Comparison of ENCODE assay signal across 8 mouse cellular contexts in genomic region chr1:191224302-191224980, GRCm38 (mm10). TPM values are rescaled to one million over a fixed set of nuclear protein-coding genes. Genes with fewer than 3 reads are reported as not detected.
A peak's percentile ranks its signal among the peaks of the same experiment; 100 is the strongest.
DNase-seq lines count a peak whose midpoint lies in the region; ATAC-seq and TF ChIP-seq lines count a peak whose summit lies in the region.

No protein-coding gene starts in this region.

- peaks cover 18% of the 10 kb centered on the region for H3K4me1 ChIP-seq in E14TG2a.4 (replicated peaks; ENCODE audit: low read depth, low read length)
- H3K4me1 ChIP-seq in forebrain, embryonic 13.5 days = peaks cover 19% of the 10 kb centered on the region
- H3K4me1 ChIP-seq in neural tube, embryonic 15.5 days = peaks cover 19% of the 10 kb centered on the region

- peak overlapping the region; percentile 83 for H3K9ac ChIP-seq in forebrain, embryonic 13.5 days
- H3K9ac ChIP-seq in neural tube, embryonic 15.5 days (replicated peaks) = peak overlapping the region; percentile 74

- no peak for TF ChIP-seq CTCF in E14TG2a.4 (conservative IDR thresholded peaks at IDR 0.05; ENCODE audit: low read length)

- 2% methylated on average over 57 of the region's 57 CpGs for WGBS in forebrain, embryonic 13.5 days
- WGBS in neural tube, embryonic 15.5 days = 2% methylated on average over 57 of the region's 57 CpGs

- H3K27ac ChIP-seq in forebrain, embryonic 13.5 days = no peak overlapping the region
- H3K27ac ChIP-seq in neural tube, embryonic 15.5 days (replicated peaks) = peak overlapping the region; percentile 68

- peaks cover 40% of the 10 kb centered on the region for H3K27me3 ChIP-seq in E14TG2a.4 (ENCODE audit: insufficient read depth, low read length)
- H3K27me3 ChIP-seq in forebrain, embryonic 13.5 days = no peaks in the 10 kb centered on the region
- no peaks in the 10 kb centered on the region for H3K27me3 ChIP-seq in neural tube, embryonic 15.5 days (replicated peaks)

- H3K4me2 ChIP-seq in forebrain, embryonic 13.5 days = peak overlapping the region; percentile 98
- H3K4me2 ChIP-seq in neural tube, embryonic 15.5 days = peak overlapping the region; percentile 94

- DNase-seq in c-Kit-positive CD71-positive TER-119-positive erythroid progenitor cells, embryonic 14.5 days (ENCODE audit: low spot score) = peak; percentile 89
- peak; percentile 95 to 98 for DNase-seq in heart, postnatal 14 days
- DNase-seq in layer of hippocampus, adult 11-12 months (ENCODE audit: low spot score) = peak; percentile 94
- peak; percentile 93 to 95 for DNase-seq in lung, adult 18-20 months
- DNase-seq in testis, postnatal 14 days (ENCODE audit: low spot score) = peak; percentile 90

- intact Hi-C loops in heart, postnatal 14 days (cut with DNase I) = no loop called here

- peak overlapping the region; percentile 82 for H3K4me3 ChIP-seq in E14TG2a.4 (replicated peaks; ENCODE audit: low read length)
- peak overlapping the region; percentile 77 for H3K4me3 ChIP-seq in forebrain, embryonic 13.5 days
- H3K4me3 ChIP-seq in neural tube, embryonic 15.5 days (replicated peaks) = peak overlapping the region; percentile 64

- H3K36me3 ChIP-seq in E14TG2a.4 (ENCODE audit: insufficient read depth, low read length) = no peaks in the 10 kb centered on the region
- no peaks in the 10 kb centered on the region for H3K36me3 ChIP-seq in forebrain, embryonic 13.5 days (ENCODE audit: poor library complexity, severe bottlenecking)
- no peaks in the 10 kb centered on the region for H3K36me3 ChIP-seq in neural tube, embryonic 15.5 days

- no peaks in the 10 kb centered on the region for H3K9me3 ChIP-seq in E14TG2a.4 (ENCODE audit: low read length)
- no peaks in the 10 kb centered on the region for H3K9me3 ChIP-seq in forebrain, embryonic 13.5 days (replicated peaks)
- no peaks in the 10 kb centered on the region for H3K9me3 ChIP-seq in neural tube, embryonic 15.5 days (replicated peaks)

- peak; percentile 91 for ATAC-seq in forebrain, embryonic 13.5 days
- ATAC-seq in neural tube, embryonic 15.5 days (ENCODE audit: low FRiP score) = peak; percentile 92

RNA-seq across cellular contexts. Expression of gene Atf3, which starts 6.6 kb away (rescaled TPM):
- 1.0 and 1.4 TPM in 2 replicates for polyA plus RNA-seq in forebrain, embryonic 13.5 days (2015; fragmentation: Nextera tagmentation; extraction: Ambion mirVana)
- total RNA-seq in heart, postnatal 14 days (2021) = 1 to 10 TPM; 4.5 to 9.5 TPM
- 1.8 and 1.9 TPM in 2 replicates for polyA plus RNA-seq in neural tube, embryonic 15.5 days (2015; fragmentation: Nextera tagmentation; extraction: Ambion mirVana)

RNA-seq across cellular contexts. Expression of gene Fam71a, which starts 59.8 kb away (rescaled TPM):
- polyA plus RNA-seq in forebrain, embryonic 13.5 days (2015; fragmentation: Nextera tagmentation; extraction: Ambion mirVana) = not detected in 2 replicates
- total RNA-seq in heart, postnatal 14 days (2021) = not detected
- not detected in 2 replicates for polyA plus RNA-seq in neural tube, embryonic 15.5 days (2015; fragmentation: Nextera tagmentation; extraction: Ambion mirVana)
